Mouse (Mus musculus) CH12.LX (cell line): Measurements from ENCODE around the gene Mul1. TPM values are rescaled to one million over a fixed set of nuclear protein-coding genes. Genes with fewer than 3 reads are reported as not detected.

Experiments used
- DNase-seq: peaks from one replicate; pipeline ENCODE4 v3.0.0-alpha.2; 2013; ENCODE audit errors: extremely low read depth
- H3K27ac ChIP-seq: 2 replicates; pipeline ENCODE4 v1.5.1; 2012; ENCODE audit warnings: low read depth, mild to moderate bottlenecking, control low read depth, moderate library complexity; ENCODE audit not compliant: insufficient read depth
- H3K27me3 ChIP-seq: replicated peaks from 2 replicates; pipeline ENCODE3; 2012; ENCODE audit warnings: inconsistent platforms
- H3K36me3 ChIP-seq, 2 experiments: replicated peaks in 1 of 2; 2 replicates each; pipeline versions ENCODE3 to v1.6.1; 2012; ENCODE audit warnings: inconsistent platforms in 1 of 2, low read length in 1 of 2, mild to moderate bottlenecking in 1 of 2, mixed read lengths in 1 of 2, moderate library complexity in 1 of 2; ENCODE audit not compliant: control insufficient read depth in 1 of 2, insufficient read depth in 1 of 2
- H3K4me1 ChIP-seq, 2 experiments: 2 replicates each; pipeline ENCODE4 v1.6.1; 2012; ENCODE audit warnings: inconsistent platforms in 1 of 2, moderate library complexity in 1 of 2; ENCODE audit not compliant: insufficient read depth in 2 of 2, control insufficient read depth in 1 of 2
- H3K4me2 ChIP-seq: 2 replicates; pipeline ENCODE4 v1.6.1; 2012; ENCODE audit warnings: low read depth, mild to moderate bottlenecking, control low read depth; ENCODE audit not compliant: poor library complexity, insufficient read depth, severe bottlenecking
- H3K4me3 ChIP-seq, 3 experiments: fragments of 150-350 bp in 1 of 3; sonication (generic) in 1 of 3; replicated peaks in 1 of 3; 2 replicates each; pipeline versions ENCODE3 to v1.5.1; 2011 to 2012; ENCODE audit warnings: low read depth in 2 of 3, low read length in 2 of 3, mild to moderate bottlenecking in 2 of 3, moderate library complexity in 2 of 3, control low read depth in 1 of 3, improper control_type of control experiment in 1 of 3, inconsistent platforms in 1 of 3, mixed read lengths in 1 of 3; ENCODE audit not compliant: poor library complexity in 1 of 3
- H3K79me2 ChIP-seq: replicated peaks from 2 replicates; pipeline ENCODE4 v1.6.1; 2012; ENCODE audit warnings: mild to moderate bottlenecking, moderate library complexity; ENCODE audit not compliant: control insufficient read depth, poor library complexity, insufficient read depth, severe bottlenecking; ENCODE audit errors: extremely low read depth
- H3K9ac ChIP-seq: 2 replicates; pipeline ENCODE4 v1.6.1; 2012; ENCODE audit warnings: low read depth, mild to moderate bottlenecking, control low read depth, moderate library complexity; ENCODE audit not compliant: insufficient read depth
- H3K9me3 ChIP-seq: replicated peaks from 2 replicates; pipeline ENCODE3; 2012; ENCODE audit warnings: low read length, inconsistent platforms, mixed read lengths
- CHD2 ChIP-seq: IDR thresholded peaks from 2 replicates; pipeline ENCODE4 v1.6.1; 2011; ENCODE audit warnings: low read length, improper control_type of control experiment
- CTCF ChIP-seq, 2 experiments: IDR thresholded peaks in 1 of 2; conservative IDR thresholded peaks in 1 of 2; 2 replicates each; pipeline ENCODE4 v1.5.1; 2011 to 2012; ENCODE audit warnings: low read depth in 2 of 2, low read length in 2 of 2, improper control_type of control experiment in 1 of 2, inconsistent platforms in 1 of 2, mild to moderate bottlenecking in 1 of 2, moderate library complexity in 1 of 2
- E2F4 ChIP-seq: IDR thresholded peaks from 2 replicates; pipeline ENCODE4 v1.6.1; 2011; ENCODE audit warnings: low read depth, low read length, improper control_type of control experiment; ENCODE audit not compliant: insufficient replicate concordance
- ELF1 ChIP-seq: IDR thresholded peaks from 2 replicates; pipeline ENCODE4 v1.6.1; 2014; ENCODE audit warnings: low read depth, mild to moderate bottlenecking, inconsistent platforms, low read length, improper control_type of control experiment
- ETS1 ChIP-seq: conservative IDR thresholded peaks from 2 replicates; pipeline ENCODE4 v1.6.1; 2012; ENCODE audit warnings: low read depth, mild to moderate bottlenecking, inconsistent platforms, low read length, improper control_type of control experiment, moderate library complexity
- HCFC1 ChIP-seq: IDR thresholded peaks from 2 replicates; pipeline ENCODE4 v1.6.1; 2012; ENCODE audit warnings: low read depth, mild to moderate bottlenecking, inconsistent platforms, low read length, improper control_type of control experiment
- JUN ChIP-seq: IDR thresholded peaks from 2 replicates; pipeline ENCODE4 v1.6.1; 2011; ENCODE audit warnings: low read depth, mild to moderate bottlenecking, low read length, improper control_type of control experiment, moderate library complexity; ENCODE audit not compliant: insufficient read depth
- JUND ChIP-seq: conservative IDR thresholded peaks from 2 replicates; pipeline ENCODE4 v1.6.1; 2011; ENCODE audit warnings: low read depth, low read length, improper control_type of control experiment
- KAT2A ChIP-seq: IDR thresholded peaks from 2 replicates; pipeline ENCODE4 v1.6.1; 2012; ENCODE audit warnings: low read length, improper control_type of control experiment, inconsistent platforms; ENCODE audit not compliant: insufficient replicate concordance
- MAFK ChIP-seq: IDR thresholded peaks from 2 replicates; pipeline ENCODE4 v1.6.1; 2011; ENCODE audit warnings: low read length, improper control_type of control experiment; ENCODE audit not compliant: insufficient replicate concordance
- MAX ChIP-seq: IDR thresholded peaks from 2 replicates; pipeline ENCODE4 v1.6.1; 2011; ENCODE audit warnings: low read length, improper control_type of control experiment
- MAZ ChIP-seq: IDR thresholded peaks from 2 replicates; pipeline ENCODE4 v1.6.1; 2012; ENCODE audit warnings: low read depth, mild to moderate bottlenecking, inconsistent platforms, low read length, improper control_type of control experiment, moderate library complexity
- MEF2A ChIP-seq: IDR thresholded peaks from 2 replicates; pipeline ENCODE4 v1.6.1; 2014; ENCODE audit warnings: low read depth, mild to moderate bottlenecking, inconsistent platforms, low read length, improper control_type of control experiment, borderline replicate concordance
- MXI1 ChIP-seq: IDR thresholded peaks from 2 replicates; pipeline ENCODE4 v1.6.1; 2011; ENCODE audit warnings: mild to moderate bottlenecking, low read depth, low read length, improper control_type of control experiment
- MYC ChIP-seq: IDR thresholded peaks from 2 replicates; pipeline ENCODE4 v1.6.1; 2011; ENCODE audit warnings: low read depth, mild to moderate bottlenecking, improper control_type of control experiment, low read length
- NELFE ChIP-seq: IDR thresholded peaks from 2 replicates; pipeline ENCODE4 v1.6.1; 2011; ENCODE audit warnings: low read depth, low read length, improper control_type of control experiment
- NRF1 ChIP-seq: IDR thresholded peaks from 2 replicates; pipeline ENCODE4 v1.6.1; 2014; ENCODE audit warnings: low read depth, mild to moderate bottlenecking, inconsistent platforms, low read length, improper control_type of control experiment, moderate library complexity
- PAX5 ChIP-seq: IDR thresholded peaks from 2 replicates; pipeline ENCODE4 v1.6.1; 2012; ENCODE audit warnings: low read length, inconsistent platforms, mixed read lengths
- POLR2A ChIP-seq: IDR thresholded peaks from 2 replicates; pipeline ENCODE4 v1.6.1; 2011; ENCODE audit warnings: low read depth, mild to moderate bottlenecking, improper control_type of control experiment, low read length
- RAD21 ChIP-seq: IDR thresholded peaks from 2 replicates; pipeline ENCODE4 v1.6.1; 2011; ENCODE audit warnings: low read depth, mild to moderate bottlenecking, low read length, improper control_type of control experiment, moderate library complexity
- RCOR1 ChIP-seq: conservative IDR thresholded peaks from 2 replicates; pipeline ENCODE4 v1.6.1; 2012; ENCODE audit warnings: low read depth, mild to moderate bottlenecking, inconsistent platforms, low read length, improper control_type of control experiment
- SIN3A ChIP-seq: IDR thresholded peaks from 2 replicates; pipeline ENCODE4 v1.6.1; 2012; ENCODE audit warnings: low read length, improper control_type of control experiment, inconsistent platforms
- SMC3 ChIP-seq: IDR thresholded peaks from 2 replicates; pipeline ENCODE4 v1.6.1; 2011; ENCODE audit warnings: low read depth, low read length, improper control_type of control experiment
- TBP ChIP-seq: conservative IDR thresholded peaks from 2 replicates; pipeline ENCODE4 v1.6.1; 2011; ENCODE audit warnings: low read depth, low read length, improper control_type of control experiment
- TCF12 ChIP-seq: IDR thresholded peaks from 2 replicates; pipeline ENCODE4 v1.6.1; 2014; ENCODE audit warnings: low read depth, mild to moderate bottlenecking, inconsistent platforms, low read length, improper control_type of control experiment
- UBTF ChIP-seq: IDR thresholded peaks from 2 replicates; pipeline ENCODE4 v1.6.1; 2012; ENCODE audit warnings: low read depth, mild to moderate bottlenecking, inconsistent platforms, low read length, improper control_type of control experiment, moderate library complexity
- USF1 ChIP-seq: IDR thresholded peaks from 2 replicates; pipeline ENCODE4 v1.6.1; 2014; ENCODE audit warnings: low read depth, mild to moderate bottlenecking, inconsistent platforms, low read length, improper control_type of control experiment
- ZMIZ1 ChIP-seq: IDR thresholded peaks from 2 replicates; pipeline ENCODE4 v1.6.1; 2012; ENCODE audit warnings: low read depth, mild to moderate bottlenecking, inconsistent platforms, low read length, improper control_type of control experiment
- dilution Hi-C: fragments of 300-500 bp; cut with MboI; formaldehyde crosslinking; loops from 2 replicates; pipeline ENCODE4 v1.14.3; 2020; ENCODE audit warnings: low sequenced_read_pairs; ENCODE audit not compliant: extremely low pct_unique_long_range_greater_than_20kb, extremely low pct_ligation_motif_present
- in situ Hi-C: fragments of 300-500 bp; cut with MboI; formaldehyde crosslinking; loops from 3 replicates; pipeline ENCODE4 v1.14.3; 2019; ENCODE audit warnings: low sequenced_read_pairs, low pct_ligation_motif_present, low pct_unique_long_range_greater_than_20kb, mixed read lengths
- polyA plus RNA-seq: library from polyadenylated mRNA; unstranded; fragments of >175 nt; gene quantifications from 2 replicates; pipeline ENCODE4 v1.2.1, GENCODE M21; 2012; ENCODE audit warnings: low read depth; ENCODE audit not compliant: insufficient read length
- total RNA-seq, 2 experiments: library from RNA; depleted of rRNA; stranded (reverse); fragments of 300-350 nt in 1 of 2; fragments of >200 nt in 1 of 2; gene quantifications; 2 replicates each; pipeline ENCODE4 v1.2.3; 2012 to 2014

Gene Mul1
- total and polyA plus RNA-seq, 3 experiments, result 10.2 to 20.2 (median 12.3) TPM

DNA sequence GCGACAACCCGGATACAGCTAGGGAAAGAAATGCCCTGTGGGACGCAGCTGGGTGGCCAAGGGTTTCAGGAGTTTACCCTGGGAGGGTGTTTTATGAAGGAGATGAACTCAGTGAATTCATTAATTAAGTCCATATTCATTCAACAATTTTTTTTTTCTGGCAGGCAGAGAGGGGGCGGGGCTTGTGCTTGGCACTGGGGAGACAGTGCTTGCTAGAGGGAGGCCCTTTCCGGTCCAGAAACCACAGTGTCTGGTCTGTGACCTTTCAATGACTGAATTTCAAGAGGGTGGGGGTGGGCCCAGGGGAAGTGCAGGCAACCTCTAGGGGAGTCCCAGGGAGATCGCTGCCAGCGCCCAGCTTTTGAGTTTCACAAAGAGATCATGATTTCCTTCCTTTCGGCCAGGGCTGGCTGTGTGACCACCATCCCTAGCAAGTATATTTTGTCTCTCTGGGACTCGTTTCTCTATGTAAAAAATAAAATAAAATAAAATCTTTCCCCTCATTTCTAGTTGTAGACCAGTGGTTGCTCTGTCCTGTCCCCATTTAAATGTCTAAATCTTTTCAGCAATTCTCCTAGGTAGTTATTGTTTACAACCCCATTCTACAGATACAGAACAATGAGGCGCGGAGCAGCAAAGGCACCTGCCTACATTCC is 29.5 kb downstream of the Mul1 start (continued):
- TF ChIP-seq CHD2, result peak; percentile 71
- peak; percentile 35; the same call in 1 of the 2 replicates for TF ChIP-seq TCF12
- no peak for TF ChIP-seq RAD21
- TF ChIP-seq MAFK, result peak; percentile 46; the same call in 1 of the 2 replicates
- TF ChIP-seq SIN3A, result peak; percentile 47; the same call in 1 of the 2 replicates
- no peak for TF ChIP-seq JUN
- TF ChIP-seq USF1, result no peak
- TF ChIP-seq MEF2A, result peak; percentile 49; the same call in 1 of the 2 replicates
- TF ChIP-seq PAX5, result no peak
- no peak for TF ChIP-seq UBTF
- TF ChIP-seq JUND, result no peak
- peak; percentile 68 for TF ChIP-seq MXI1
- 0 out of 2 replicates have a peak, but pooled peaks have one; percentile 26 for TF ChIP-seq MYC

DNA sequence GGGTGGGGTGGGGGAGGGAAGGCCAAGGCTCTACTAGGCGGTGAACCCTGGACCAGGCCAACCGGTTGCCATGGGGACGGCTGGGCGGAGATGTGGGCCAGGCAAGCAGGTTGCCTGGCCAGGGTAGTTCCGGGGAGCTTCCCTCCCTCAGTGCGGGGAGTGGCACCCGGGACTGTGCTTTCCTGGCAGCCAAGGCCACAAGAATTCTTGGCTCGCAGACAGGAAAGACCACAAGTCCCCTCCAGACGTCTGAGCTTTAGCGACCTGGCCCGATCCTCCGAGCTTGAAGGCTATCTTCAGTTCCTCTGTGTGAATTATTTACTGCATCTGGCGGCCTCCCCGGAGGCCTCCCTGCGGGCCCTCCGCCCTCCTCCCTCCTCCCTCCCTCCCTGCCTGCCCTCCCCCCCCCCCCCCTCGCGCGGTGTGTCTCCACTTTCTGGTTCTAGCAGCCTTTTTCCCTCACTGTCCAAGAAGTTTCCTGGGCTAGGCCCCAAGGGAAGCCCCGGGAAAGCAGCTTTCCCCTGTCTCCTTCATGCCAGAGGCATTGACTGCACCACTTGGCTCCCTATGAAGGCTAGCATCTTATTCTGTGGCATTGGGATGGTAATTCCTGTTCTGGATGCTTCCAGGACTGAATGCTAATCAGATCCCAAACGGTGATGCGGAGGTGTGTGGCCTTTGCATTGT is 30.3 kb downstream of the Mul1 start:
- H3K4me2 ChIP-seq, result peak overlapping the region; percentile 85
- H3K4me1 ChIP-seq, result peaks cover 6 to 27% of the 10 kb centered on the region in 2 experiments; a peak in 3 of 4 replicates
- dilution Hi-C loops (no loop called here), in situ Hi-C loops (no loop called here)
- TF ChIP-seq POLR2A (no peak), MAZ (0 out of 2 replicates have a peak, but pooled peaks have one; percentile 54), MXI1 (peak; percentile 6; the same call in 1 of the 2 replicates), KAT2A (no peak)
- peak overlapping the region in 1 of 3 experiments; percentile 30 for H3K4me3 ChIP-seq
- no peak overlapping the region for H3K9ac ChIP-seq
- no peaks in the 10 kb centered on the region for H3K36me3 ChIP-seq
- no peaks in the 10 kb centered on the region for H3K79me2 ChIP-seq
- H3K9me3 ChIP-seq, result peaks cover 17% of the 10 kb centered on the region
- peaks cover 94% of the 10 kb centered on the region for H3K27me3 ChIP-seq
- H3K27ac ChIP-seq, result no peak overlapping the region
- peak; percentile 33 for DNase-seq

DNA sequence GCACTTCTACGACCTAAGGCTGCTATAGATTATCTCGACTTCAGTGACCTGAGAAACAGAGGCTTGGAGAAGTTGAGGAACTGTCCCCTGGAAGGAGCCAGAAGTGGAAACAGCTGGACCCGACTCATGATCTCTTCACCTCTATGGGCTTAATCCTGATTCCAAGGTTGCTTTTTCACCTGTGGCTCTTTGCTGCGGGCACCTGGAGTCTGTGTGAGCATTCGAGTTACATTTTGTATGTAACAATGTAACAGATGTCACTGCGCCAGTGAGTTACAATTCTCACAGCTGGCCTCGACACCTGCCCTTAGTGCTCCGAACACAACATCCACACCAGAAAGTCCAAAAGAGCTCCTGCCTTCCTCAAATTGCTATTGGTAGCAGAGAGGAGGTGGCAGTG is 31.0 kb downstream of the Mul1 start:
- Histone ChIP-seq H3K79me2 (no peaks in the 10 kb centered on the region), H3K27me3 (peaks cover 91% of the 10 kb centered on the region), H3K4me1 (peaks cover 6 to 27% of the 10 kb centered on the region in 2 experiments; a peak in 3 of 4 replicates), H3K36me3 (no peaks in the 10 kb centered on the region), H3K9me3 (peaks cover 17% of the 10 kb centered on the region), H3K4me3 (no peak overlapping the region), H3K9ac (no peak overlapping the region), H3K4me2 (no peak overlapping the region), H3K27ac (no peak overlapping the region)
- no peak for DNase-seq
- TF ChIP-seq PAX5, result no peak
- TF ChIP-seq UBTF, result no peak
- no peak for TF ChIP-seq TCF12
- no peak for TF ChIP-seq NELFE
- no peak for TF ChIP-seq ELF1
- no peak for TF ChIP-seq CTCF (conservative IDR thresholded peaks at IDR 0.05 in 1 of 2, IDR thresholded peaks at IDR 0.05 in 1 of 2; ENCODE audit: low read depth in 2 of 2, low read length in 2 of 2)
- TF ChIP-seq ZMIZ1, result no peak
- no peak for TF ChIP-seq POLR2A
- TF ChIP-seq ETS1, result no peak
- TF ChIP-seq MAX, result no peak
- no peak for TF ChIP-seq TBP
- TF ChIP-seq SMC3, result no peak
- TF ChIP-seq MAFK, result no peak
- no peak for TF ChIP-seq NRF1
- TF ChIP-seq RCOR1, result no peak
- no peak for TF ChIP-seq HCFC1
- no peak for TF ChIP-seq E2F4
- TF ChIP-seq KAT2A, result no peak
- dilution Hi-C loops (no loop called here), in situ Hi-C loops (no loop called here)
